Mouse (Mus musculus) bone marrow macrophage, adult 2 months (primary cell): Measurements from ENCODE around the gene Zfp36l1. TPM values are rescaled to one million over a fixed set of nuclear protein-coding genes. Genes with fewer than 3 reads are reported as not detected.

Experiments used
- H3K27ac ChIP-seq: 2 replicates; pipeline ENCODE4 v1.5.1; 2012; ENCODE audit warnings: low read depth, low read length; ENCODE audit not compliant: insufficient read depth
- H3K4me1 ChIP-seq: 2 replicates; pipeline ENCODE4 v1.6.1; 2012; ENCODE audit warnings: low read length; ENCODE audit not compliant: control insufficient read depth, insufficient read depth
- H3K4me3 ChIP-seq: 2 replicates; pipeline ENCODE4 v1.5.1; 2012; ENCODE audit warnings: mild to moderate bottlenecking, low read length, moderate library complexity; ENCODE audit not compliant: insufficient read depth
- CTCF ChIP-seq: IDR thresholded peaks from 2 replicates; pipeline ENCODE4 v1.5.1; 2012; ENCODE audit warnings: low read depth, mild to moderate bottlenecking, low read length, moderate library complexity
- POLR2A ChIP-seq: IDR thresholded peaks from 2 replicates; pipeline ENCODE4 v1.6.1; 2012; ENCODE audit warnings: mild to moderate bottlenecking, low read depth, low read length, borderline replicate concordance
- polyA plus RNA-seq: library from polyadenylated mRNA; stranded (reverse); fragments of >200 nt; gene quantifications from 2 replicates; pipeline ENCODE4 v1.2.4, GENCODE M21; 2012; ENCODE audit not compliant: missing spikeins, insufficient read depth, insufficient read length

The Zfp36l1 gene
- polyA plus RNA-seq, 1 experiment, result 268 TPM

- TF ChIP-seq POLR2A (no peak), CTCF (no peak)
- H3K4me1 ChIP-seq, result peaks cover 4% of the 10 kb centered on the region; the same call in 1 of the 2 replicates
- H3K4me3 ChIP-seq, result no peak overlapping the region
- no peak overlapping the region for H3K27ac ChIP-seq
Measured at GRCm38 (mm10) chr12:80145365-80145764, 32.6 kb upstream of the Zfp36l1 start.

GRCm38 (mm10) chr12:80144846-80145245 is 32.0 kb upstream of the Zfp36l1 start:
- Histone ChIP-seq H3K4me1 (peaks cover 4% of the 10 kb centered on the region; the same call in 1 of the 2 replicates), H3K27ac (no peak overlapping the region), H3K4me3 (no peak overlapping the region)
- TF ChIP-seq CTCF (no peak), POLR2A (no peak)

GRCm38 (mm10) chr12:80141470-80141869 is 28.7 kb upstream of the Zfp36l1 start:
- no peak overlapping the region for H3K4me3 ChIP-seq

GRCm38 (mm10) chr12:80141011-80141410 is 28.2 kb upstream of the Zfp36l1 start:
- Histone ChIP-seq H3K27ac (no peak overlapping the region), H3K4me1 (no peaks in the 10 kb centered on the region), H3K4me3 (no peak overlapping the region)
- TF ChIP-seq POLR2A (no peak), CTCF (no peak)

More at GRCm38 (mm10) chr12:80141470-80141869, 28.7 kb upstream of the Zfp36l1 start:
- TF ChIP-seq POLR2A, result no peak
- peak; percentile 75 for TF ChIP-seq CTCF
- Histone ChIP-seq H3K4me1 (no peaks in the 10 kb centered on the region), H3K27ac (no peak overlapping the region)

- H3K27ac ChIP-seq, result no peak overlapping the region
- TF ChIP-seq CTCF (no peak), POLR2A (no peak)
Measured at GRCm38 (mm10) chr12:80137744-80138143, 24.9 kb upstream of the Zfp36l1 start.

GRCm38 (mm10) chr12:80137246-80137645 is 24.4 kb upstream of the Zfp36l1 start:
- Histone ChIP-seq H3K4me3 (no peak overlapping the region), H3K4me1 (peaks cover 4% of the 10 kb centered on the region), H3K27ac (no peak overlapping the region)
- no peak for TF ChIP-seq CTCF
- no peak for TF ChIP-seq POLR2A

More at GRCm38 (mm10) chr12:80137744-80138143, 24.9 kb upstream of the Zfp36l1 start:
- H3K4me1 ChIP-seq, result peaks cover 4% of the 10 kb centered on the region
- H3K4me3 ChIP-seq, result no peak overlapping the region

- Histone ChIP-seq H3K4me3 (no peak overlapping the region), H3K4me1 (peaks cover 12% of the 10 kb centered on the region), H3K27ac (no peak overlapping the region)
- TF ChIP-seq POLR2A (no peak), CTCF (no peak)
Measured at GRCm38 (mm10) chr12:80136264-80136930, 23.6 kb upstream of the Zfp36l1 start.

DNA sequence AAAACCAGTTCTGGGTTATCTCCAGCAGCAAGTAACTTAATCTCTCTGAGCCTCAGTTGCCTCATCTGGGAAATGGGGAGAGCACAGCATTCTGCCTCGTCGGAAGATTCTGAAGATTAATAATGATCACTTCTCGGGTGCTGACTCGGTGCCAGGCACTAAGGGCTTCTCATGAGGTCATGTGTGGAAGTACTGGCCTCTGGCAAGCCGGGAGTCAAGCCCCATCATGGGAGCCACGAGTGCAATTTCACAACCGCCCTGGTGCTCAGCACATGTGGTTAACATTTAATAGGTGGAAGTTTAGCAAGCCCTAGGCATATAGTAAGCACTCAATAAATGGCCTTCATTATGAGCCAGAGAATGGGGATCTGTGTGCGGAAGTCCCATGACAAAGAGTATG is 22.4 kb upstream of the Zfp36l1 start:
- Histone ChIP-seq H3K4me1 (peaks cover 21% of the 10 kb centered on the region), H3K4me3 (no peak overlapping the region), H3K27ac (no peak overlapping the region)
- no peak for TF ChIP-seq CTCF
- no peak for TF ChIP-seq POLR2A

DNA sequence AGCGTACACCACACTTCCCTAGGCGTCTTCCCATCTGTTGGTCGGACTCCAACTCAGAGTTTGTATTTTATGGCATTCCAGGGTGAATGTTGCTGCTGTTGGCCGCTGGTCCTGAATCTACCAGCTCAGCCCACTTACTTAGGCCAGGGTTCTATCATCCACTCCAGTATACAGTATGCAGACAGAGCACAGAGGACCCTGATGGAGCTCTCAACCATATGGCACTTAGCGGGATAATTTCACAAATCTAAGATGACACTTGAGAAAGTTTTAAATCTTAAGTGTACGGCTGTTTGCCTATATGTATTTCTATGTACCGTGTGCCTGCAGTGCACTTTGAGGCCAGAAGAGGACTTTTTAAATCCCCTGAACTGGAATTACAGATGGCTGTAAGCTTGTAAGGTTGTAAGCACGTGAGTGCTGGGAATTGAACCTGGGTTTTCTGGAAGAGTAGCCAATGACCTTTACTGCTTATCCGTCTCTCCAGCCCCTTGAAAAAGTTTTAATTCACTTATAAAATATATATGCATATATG is 20.3 kb upstream of the Zfp36l1 start:
- H3K4me3 ChIP-seq, result no peak overlapping the region
- H3K27ac ChIP-seq, result no peak overlapping the region
- TF ChIP-seq CTCF (no peak), POLR2A (no peak)
- H3K4me1 ChIP-seq, result peaks cover 41% of the 10 kb centered on the region

- Histone ChIP-seq H3K4me1 (peaks cover 48% of the 10 kb centered on the region), H3K27ac (peak overlapping the region; percentile 94), H3K4me3 (peak overlapping the region; percentile 70)
- TF ChIP-seq POLR2A (0 out of 2 replicates have a peak, but pooled peaks have one; percentile 4), CTCF (peak; percentile 72)
Measured at GRCm38 (mm10) chr12:80132250-80133003, 19.6 kb upstream of the Zfp36l1 start.
